Mouse (Mus musculus) adrenal gland, adult 2 months (tissue): ENCODE data around the gene Srcin1. TPM values are rescaled to one million over a fixed set of nuclear protein-coding genes. Genes with fewer than 3 reads are reported as not detected.

Experiments
- DNase-seq: peaks from one replicate; pipeline ENCODE4 v3.0.0; 2021
- polyA plus RNA-seq: library from polyadenylated mRNA; depleted of rRNA; stranded (reverse); fragments of >200 nt; gene quantifications from 2 replicates; pipeline ENCODE4 v1.2.3, GENCODE M21; 2012
- total RNA-seq, 2 experiments: library from RNA; stranded (reverse); gene quantifications; 2 replicates each; pipeline ENCODE4 v1.2.3; 2021

Srcin1 gene
- total and polyA plus RNA-seq, 3 experiments: 11.2 to 13.9 (median 13.8) TPM

DNA sequence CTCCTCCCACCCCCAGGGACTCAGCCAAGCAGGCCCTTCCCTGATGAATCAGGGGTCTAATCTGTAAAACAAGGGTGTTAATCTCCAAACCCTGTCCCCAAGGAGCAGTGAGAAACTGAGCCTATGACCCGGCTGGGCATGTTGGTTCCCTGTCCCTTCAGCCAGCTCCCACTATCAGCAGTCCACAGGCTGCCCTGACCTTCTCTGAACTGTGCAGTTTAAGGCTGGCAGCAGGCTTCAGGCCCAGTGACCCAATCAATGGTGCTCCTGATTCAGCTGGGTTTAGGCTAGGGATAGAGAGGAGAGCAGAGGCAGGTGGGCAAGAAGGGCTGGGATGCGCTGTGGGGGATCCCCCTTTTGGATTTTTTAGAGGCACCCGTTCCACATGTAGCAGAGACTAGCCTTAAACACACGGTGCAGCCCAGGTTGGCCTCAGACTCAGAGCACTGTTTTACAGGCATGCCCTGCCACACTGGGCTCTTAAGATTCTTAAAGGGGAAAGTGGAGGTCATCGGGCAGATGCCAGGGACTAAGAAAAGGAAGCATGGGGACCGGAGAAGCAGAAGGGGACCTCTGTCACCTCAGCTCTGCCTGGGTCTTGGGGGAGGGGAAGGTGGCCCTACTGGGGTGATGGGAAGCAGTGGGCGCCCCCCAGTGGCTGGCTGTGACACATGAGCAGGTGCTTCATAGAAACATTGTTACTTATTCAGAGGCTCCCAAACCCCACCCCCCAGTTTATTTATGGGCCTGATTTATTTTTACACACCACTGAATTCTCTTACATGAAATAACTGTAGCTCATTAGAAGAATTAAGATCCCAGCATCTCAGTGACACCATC, 19.2 kb downstream of the Srcin1 start:
- DNase-seq: peak; percentile 71

DNA sequence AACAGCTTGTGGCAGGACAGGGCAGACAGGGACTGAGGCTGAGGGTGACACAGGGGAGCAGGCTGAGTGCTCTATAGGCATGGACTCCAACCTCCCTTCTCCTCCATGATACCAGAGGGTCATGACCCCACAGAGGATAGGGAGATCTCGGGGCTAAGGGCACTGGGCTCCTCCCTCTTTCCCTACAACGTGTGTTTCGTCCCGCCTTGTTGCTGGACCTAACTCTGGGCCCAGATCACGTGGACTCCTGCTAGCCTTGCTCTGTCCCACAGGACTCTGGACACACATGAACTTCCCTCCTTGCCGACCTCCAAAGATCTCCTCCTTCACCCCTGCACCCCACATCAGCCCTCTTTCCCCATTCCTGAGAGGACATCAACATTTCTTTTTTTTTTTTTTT, 20.8 kb downstream of the Srcin1 start:
- DNase-seq: no peak

DNA sequence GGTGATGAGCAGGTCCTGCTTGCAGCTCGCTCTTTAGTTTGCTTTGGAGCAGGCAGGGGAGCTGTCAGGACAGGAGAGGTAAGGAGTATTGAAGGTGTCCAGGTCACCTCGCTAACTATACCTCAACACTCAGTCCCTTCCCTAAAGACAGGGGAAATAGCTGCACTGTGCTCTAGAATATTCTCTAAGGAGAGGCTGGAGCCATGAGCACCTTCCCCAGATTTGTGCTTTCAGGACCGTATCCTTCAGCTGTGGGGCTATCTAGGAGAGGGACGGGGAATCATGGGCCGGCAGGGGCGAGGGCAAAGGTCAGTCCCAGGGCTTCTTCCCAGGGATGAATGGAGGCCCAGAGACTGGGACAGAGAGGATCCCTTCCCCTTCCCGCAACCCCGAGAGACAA, 23.8 kb downstream of the Srcin1 start:
- no peak for DNase-seq

DNA sequence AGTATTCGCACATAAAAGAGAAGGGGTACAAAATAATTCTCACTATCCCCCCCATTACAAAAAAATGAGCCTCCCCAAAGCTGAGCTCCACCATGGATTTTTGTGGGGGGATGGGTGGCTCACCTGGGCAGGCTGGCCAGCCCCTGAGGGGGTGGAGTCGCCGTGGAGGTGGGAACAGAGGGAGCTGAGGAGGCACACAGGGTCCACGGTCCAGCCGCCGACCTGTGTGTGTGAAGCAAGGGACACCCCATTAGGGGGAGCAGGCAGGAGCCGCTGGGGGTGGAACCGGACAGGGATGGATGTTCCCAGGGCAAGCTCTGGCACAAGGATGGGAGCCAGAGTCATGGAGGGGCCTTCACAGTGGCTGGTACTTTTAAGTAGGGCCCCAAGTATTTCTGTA, 27.2 kb downstream of the Srcin1 start:
- no peak for DNase-seq

DNA sequence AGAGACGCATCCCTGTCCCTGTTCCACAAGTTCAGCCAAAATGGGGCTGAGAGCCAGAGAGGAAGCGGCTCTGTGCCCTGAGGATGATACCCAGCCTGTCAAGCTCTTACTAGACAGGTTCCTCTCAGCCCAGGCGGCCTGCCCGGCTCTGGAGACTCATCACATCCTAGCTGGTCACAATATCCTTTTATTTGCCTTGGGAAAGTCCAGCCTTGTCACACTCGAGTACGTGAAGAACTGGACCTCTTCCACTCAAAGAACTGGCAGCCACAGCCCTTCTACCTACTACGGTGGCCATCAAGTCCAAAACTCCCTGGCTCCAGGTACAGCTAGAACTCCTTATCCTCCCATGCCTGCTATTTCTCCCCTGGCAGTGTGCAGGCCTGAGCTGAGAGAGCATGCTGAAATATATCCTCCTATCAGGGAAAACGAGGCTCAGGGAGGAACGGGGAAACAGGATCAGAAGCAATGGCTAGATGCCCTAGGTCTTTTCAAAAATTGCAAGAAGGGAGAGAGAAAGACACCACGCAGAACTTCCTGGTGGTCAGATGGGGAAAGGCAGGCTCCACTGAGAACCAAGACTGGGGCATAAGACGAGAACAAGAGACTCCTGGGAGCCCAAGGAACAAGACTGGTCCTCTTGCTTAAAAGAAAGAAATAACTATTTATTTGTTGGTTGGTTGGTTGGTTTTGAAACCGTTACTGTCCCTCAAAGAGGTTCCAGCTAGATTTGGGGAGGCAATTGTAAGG, 27.9 kb downstream of the Srcin1 start:
- DNase-seq: no peak

DNA sequence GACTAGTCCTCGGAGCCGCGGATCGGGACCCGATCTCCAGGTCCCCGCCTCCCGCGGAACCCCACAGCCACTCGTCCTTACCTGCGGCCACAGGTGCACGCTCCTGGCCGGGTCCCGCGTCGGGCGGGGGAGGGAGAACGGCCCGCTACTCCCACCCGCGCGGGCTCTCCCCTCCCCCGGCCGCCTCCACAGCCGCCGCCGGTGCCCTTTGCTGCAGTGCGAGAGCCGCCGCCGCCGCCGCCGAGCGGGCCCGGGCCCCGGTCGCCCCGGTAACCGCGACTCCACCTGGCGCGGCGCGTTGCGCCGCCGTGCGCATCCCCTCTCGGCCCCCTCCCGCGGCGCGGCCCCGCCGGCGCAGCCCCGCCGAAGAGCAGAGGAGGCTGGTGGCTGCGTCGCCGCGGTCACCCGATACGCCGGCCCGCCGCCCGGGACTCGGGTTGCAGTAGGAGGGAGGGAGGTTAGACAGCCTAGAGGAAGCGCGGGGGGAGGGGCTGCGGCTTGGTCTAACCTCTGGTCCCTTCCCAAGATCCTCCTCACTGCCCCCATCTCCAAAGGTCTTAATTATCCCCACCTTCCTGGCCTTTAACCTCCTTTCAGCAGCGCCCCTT, 29.1 kb downstream of the Srcin1 start:
- DNase-seq: peak; percentile 57

DNA sequence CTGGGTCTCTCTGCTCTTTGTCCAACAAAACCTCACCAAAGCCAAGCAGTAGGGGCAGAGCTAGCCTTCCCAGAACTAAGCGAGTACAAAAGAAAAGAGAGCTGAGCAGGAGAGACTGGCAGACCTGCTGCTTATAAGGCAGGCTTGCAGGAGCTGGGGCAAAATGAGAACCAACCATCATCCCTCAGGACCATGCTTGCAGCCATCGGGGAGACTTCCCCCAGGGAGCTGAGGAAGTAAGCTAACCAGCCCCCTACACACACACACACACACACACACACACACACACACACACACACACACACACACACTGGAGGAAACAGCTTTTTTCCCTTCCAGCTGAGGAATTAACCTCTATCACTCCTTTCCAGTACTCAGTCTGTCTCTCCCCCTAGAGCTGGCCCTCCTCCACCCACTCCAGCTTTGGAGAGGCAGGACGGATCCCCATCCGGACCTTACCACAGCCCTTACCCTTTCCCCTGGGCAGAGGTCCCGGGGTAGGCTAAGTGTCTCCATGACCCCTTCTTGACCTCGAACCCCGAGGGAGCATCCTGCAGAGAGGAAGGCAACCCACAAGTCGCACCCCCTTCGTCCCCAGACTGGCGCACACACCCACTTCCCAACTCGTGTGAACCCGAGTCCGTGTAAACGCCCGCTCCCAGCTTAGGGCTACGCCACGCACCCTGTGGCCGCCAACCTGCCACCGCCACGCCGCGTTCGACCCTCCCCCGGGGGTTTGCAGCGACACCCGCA, 30.0 kb downstream of the Srcin1 start:
- DNase-seq: no peak

DNA sequence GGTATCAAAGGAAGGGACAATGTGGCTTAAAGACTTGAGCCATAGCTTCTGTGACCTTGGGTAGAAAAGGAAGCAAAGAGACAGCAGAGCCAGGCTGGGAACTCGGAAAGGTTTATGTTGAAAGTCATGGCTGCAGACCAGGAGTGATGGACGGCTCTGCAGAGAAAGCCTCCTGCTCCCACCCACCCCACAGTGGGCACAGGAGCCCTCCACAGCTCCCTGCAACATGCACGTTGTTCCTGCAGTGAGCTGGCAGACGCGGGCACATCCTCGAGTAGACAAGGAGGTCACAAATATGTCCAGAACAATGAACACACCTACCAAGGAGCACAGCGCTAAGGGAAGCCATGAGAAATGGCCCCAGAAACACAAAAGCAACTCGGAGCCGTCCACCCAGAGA, 32.1 kb downstream of the Srcin1 start:
- DNase-seq: no peak

DNA sequence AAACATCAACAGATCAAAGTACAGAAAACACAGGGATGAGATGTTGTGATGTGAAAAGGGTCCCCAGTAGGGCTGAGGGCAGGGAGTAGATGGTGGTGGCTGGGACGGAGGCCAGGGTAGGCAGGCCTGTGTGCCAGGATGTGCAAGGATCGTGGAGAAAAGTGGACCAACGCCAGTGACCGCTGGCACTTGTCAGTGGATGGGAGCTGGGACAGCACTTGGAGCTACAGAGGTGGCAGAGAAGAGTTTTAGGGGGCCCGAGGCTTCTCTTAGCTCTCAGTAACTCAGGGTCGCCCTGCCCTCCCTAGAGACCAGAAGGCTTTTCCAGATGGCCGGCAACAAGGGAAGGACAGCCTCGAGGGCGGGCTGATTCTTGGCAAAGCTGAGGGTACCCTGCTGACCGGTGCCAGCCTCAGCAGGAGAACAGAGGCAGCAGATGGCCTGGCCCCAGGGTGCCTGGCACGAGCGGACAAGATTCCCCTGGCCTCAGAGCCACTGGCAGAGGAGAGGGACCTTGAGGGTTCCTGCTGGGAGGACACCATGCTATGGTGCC, 32.7 kb downstream of the Srcin1 start:
- peak; percentile 65 for DNase-seq

DNA sequence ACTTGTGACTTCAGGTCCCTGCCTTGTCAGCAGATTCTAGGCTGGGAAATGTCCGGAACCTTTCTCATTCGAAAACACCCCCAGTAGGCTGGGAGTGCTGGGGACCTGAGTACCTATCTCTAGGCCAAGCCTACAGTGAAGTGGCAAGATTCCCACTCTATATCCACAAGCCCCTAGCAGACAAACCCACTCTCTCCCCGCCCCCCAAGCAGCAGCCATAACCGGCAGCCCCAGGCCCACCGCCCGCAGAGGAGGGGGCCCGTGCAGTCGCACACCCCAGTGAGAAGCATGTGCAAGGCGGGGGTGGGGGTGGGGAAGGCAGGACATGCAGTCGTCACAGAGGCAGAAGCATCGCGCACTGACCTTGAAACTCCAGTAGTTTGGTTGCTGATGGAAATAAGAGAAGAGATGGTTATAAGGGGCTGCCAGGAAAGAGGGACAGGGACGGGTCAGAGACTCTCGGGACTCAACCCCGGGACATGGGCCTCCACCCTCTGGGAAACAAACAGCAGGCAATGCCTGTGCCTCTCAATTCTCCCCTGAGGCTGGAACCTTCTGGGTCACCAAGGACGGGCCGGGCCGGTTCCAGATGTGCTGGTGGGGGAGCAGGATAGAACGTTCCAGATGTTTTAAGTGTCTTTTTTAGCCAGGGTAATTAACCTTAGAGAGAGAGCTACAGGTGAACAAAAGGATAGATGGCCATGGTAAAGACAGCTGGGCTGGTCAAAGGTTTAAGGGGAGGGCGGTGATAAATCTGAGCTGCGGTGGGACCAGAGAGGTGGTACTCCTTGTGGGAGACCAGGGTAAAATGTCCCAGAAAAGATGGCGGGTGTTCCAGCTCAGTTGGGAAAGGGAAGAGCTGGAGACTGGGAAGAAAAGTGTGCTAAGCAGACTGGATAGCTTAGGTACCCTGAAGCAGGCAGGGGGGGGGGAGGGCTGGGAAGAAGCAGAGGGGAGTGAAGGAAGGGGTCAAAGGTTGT, 33.5 kb downstream of the Srcin1 start:
- no peak for DNase-seq

DNA sequence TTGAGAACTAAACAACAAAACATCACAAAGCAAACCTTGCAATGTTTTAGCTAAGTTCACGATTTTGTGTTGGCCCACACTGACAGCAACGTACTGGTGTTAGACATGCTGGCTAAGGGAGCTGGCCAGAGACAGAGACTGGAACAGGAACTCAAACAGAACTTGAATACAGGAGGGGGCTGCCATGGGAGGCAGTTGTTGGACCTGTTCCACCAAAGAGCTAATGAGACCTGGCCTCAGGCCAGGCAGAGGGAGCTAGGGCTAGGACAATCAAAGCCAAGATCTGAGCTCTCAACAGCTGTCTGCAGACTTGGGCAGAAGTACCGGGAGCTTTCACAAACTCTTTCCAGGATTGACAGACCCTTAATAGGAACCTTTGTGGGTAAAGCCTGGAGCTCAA, 35.4 kb downstream of the Srcin1 start:
- DNase-seq: no peak

DNA sequence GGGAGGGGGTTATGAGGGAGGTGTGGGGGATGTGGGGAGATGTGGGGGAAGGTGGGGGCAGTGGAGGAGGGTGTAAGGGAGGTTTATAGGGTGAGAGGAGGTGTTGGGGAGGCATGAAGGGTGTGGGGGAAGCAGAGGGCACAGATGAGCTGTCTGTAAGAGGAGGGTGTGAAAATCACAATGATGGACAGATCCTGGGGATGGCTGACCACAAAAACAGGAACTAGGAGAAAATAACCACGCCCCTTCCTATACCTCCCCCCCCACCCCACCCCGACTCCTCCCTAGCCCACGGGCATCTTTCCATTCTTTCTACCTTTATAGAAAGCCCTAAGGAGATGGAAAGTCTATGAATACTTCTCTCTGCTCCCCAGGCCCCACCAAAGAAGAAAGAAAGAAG, 35.9 kb downstream of the Srcin1 start:
- no peak for DNase-seq

DNA sequence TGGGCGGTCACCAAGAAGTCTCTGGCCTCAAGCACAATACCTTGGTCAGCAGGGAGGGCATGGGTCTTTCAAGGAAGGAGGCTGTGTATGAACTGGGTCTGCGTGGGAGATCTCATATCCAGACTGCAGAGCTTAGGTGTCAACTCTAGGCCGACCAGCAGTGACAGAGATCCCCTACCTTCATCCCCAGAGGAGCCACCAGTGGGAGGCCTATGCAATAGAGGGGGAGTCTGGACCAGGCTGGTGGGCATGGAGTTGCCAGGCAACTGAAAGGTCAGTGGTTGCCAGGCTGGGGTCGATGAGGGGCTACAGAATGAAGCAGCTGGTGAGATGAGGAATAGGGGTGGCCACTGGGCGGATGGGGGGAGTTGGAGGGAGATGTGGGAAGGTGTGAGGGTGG, 36.4 kb downstream of the Srcin1 start:
- DNase-seq: no peak

DNA sequence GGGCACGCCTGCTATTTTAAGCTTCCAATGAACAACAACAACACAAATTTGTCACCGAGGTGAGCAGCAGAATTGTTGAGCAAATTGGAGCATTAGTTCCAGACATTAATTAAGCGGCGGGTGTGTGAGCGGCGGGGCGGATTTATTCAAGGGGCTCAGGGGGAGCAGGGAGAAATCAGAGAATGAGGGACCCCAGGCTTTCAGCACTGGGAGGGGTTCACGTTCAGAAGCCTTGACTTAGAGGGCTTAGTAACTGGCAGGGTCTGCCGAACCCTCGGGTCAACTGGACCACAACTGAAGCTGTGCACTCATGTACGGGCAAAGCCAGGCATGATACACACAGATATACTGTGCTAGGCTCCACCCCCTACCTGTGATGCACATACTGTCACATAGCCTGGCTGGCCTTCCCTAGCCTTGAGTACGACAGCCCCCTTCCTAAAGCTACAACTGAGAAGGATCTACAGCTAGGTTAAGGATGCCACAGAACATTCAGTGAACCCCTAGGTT, 38.4 kb downstream of the Srcin1 start:
- DNase-seq: no peak

DNA sequence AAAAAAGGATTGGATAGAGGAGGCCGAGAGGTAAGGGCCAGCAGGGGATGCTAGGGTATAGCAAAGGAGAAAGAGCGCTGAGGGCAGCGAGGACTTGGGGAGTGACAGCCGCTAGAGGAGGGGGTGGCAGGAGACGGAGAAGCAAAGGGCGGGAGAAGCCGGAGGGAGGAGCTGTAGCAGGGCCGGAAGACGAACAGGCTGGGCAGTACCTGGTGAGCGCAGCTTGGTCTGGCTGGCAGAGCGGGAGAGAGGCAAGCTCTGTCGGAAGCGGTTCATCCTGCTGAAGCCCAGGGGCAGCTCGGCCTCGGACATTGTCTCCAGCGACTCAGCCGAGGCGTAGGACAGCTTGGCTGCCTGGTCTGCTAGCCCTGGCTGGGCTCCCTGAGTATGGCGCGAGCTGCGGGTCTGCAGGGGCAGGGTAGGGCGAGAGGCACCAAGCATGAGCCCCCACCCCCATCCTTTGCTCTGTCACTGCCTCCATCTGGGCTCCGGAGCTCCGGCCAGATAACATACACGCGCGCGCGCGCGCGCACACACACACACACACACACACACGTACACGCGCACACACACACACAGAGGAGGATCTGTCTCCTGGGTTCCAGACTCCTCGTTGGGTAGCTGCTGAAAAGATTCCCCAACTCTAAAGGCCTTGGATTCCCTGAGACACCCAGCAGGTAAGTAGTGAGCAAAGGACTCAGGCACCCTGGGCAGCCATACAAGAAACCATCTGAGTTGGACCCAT, 39.0 kb downstream of the Srcin1 start:
- no peak for DNase-seq

DNA sequence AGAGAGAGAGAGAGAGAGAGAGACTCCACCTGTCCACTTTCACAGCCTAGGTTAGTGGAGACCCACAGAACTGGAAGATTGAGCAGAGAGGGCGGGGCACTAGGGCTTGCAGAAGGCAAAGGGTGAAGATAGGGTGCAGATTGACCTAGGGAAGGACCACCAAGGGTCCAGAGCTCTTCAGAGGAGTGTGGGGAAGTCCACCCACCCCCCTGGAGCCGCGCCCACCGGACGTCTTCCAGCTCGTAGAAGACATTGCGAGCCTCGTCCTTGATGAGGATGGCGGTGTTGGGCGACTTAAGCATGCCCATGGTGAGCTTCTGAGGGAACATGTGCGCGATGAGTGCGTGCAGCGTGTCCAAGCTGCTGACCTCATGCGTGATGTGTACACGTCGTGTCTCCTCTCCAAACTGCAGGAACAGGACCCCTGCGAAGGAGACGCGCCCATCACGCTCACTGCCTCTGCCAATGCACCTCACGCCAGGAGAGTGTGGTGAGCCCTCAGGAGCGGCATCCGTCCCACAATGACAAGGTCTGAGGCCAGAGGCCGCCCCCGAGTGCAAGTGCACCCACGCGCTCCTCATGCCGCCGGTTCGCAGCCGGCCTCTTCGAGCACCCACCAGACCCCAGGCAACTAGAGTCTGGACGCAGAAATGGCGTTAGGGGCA, 39.8 kb downstream of the Srcin1 start:
- no peak for DNase-seq

DNA sequence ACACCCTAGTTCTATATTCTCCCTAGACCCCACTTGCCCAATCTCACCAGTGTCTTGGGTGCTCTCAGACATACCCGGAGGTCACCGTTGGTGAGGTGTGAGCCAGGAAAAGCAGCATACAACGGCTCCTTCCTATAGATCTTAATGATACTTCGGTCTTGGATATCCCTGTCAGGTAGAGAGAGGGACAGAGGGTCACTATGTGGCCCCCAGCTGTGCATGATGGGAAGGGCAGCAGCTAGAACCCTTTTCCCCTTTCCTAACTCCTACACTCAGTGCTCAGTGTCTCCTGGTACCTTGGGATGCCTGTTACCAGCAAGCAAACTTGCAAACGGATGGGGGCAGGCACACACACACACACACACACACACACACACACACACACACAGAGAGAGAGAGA, 40.3 kb downstream of the Srcin1 start:
- no peak for DNase-seq

DNA sequence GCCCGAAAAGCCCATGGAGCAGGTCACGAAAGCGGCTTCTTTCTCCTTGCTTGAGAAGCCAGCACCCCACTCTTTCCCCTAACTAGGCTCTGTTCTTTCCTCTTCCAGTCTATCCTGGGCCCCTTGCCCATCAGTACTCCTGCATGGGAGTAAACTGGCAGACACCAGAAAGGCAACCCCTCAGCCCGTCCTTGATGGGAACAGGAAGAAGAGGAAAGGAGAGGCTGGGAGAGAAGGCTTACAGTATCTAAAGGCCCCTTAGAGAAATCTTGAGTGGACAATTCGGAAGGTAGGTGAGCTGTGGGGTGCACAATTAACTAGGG, 40.7 kb downstream of the Srcin1 start:
- no peak for DNase-seq
